In genomic region chr2:128816916-128817315, GRCm38 (mm10) we compare ENCODE assay signal across 8 mouse cellular contexts. TPM values are rescaled to one million over a fixed set of nuclear protein-coding genes. Genes with fewer than 3 reads are reported as not detected.
DNase-seq lines count a peak whose midpoint lies in the region; ATAC-seq and TF ChIP-seq lines count a peak whose summit lies in the region.

No protein-coding gene starts in this region.

- no peak for DNase-seq in heart, embryonic 10.5 days (ENCODE audit: low spot score)
- no peak for DNase-seq in heart, postnatal 36 days
- no peak for DNase-seq in MEL (ENCODE audit: low read depth, low spot score)
- no peak for DNase-seq in hindbrain, embryonic 11.5 days (ENCODE audit: low spot score)
- no peak for DNase-seq in ovary, adult 18-20 months (ENCODE audit: low spot score)
- no peak for DNase-seq in spleen, postnatal 10 days (ENCODE audit: low spot score in 2 of 2)
- no peak for DNase-seq in cerebellum, postnatal 36 days

- H3K27ac ChIP-seq in heart, embryonic 10.5 days = no peak overlapping the region
- H3K27ac ChIP-seq in MEL (ENCODE audit: control insufficient read depth, low read depth, low read length) (no peak overlapping the region), macrophage (peak overlapping the region; percentile 84)
- no peak overlapping the region for H3K27ac ChIP-seq in hindbrain, embryonic 11.5 days (ENCODE audit: low read depth, low read length)

- no peaks in the 10 kb centered on the region for H3K36me3 ChIP-seq in heart, embryonic 10.5 days
- H3K36me3 ChIP-seq in MEL (ENCODE audit: control insufficient read depth in 1 of 2, insufficient read depth in 2 of 2, low read length in 2 of 2) (peaks cover 0 to 4% of the 10 kb centered on the region in 2 experiments; a peak in 2 of 4 replicates), macrophage (ENCODE audit: inconsistent target) (no peaks in the 10 kb centered on the region)
- H3K36me3 ChIP-seq in hindbrain, embryonic 11.5 days (ENCODE audit: control insufficient read depth, insufficient read depth, low read length) = no peaks in the 10 kb centered on the region

- peak overlapping the region; percentile 8; the same call in 1 of the 2 replicates for H3K4me2 ChIP-seq in hindbrain, embryonic 11.5 days (replicated peaks; ENCODE audit: low read depth, low read length)

- H3K27me3 ChIP-seq in heart, embryonic 10.5 days (ENCODE audit: insufficient read depth, poor library complexity, severe bottlenecking) = no peaks in the 10 kb centered on the region
- no peaks in the 10 kb centered on the region; a peak in 1 of 4 replicates for H3K27me3 ChIP-seq in MEL (ENCODE audit: control insufficient read depth in 1 of 2, insufficient read depth in 2 of 2, low read length in 2 of 2)
- H3K27me3 ChIP-seq in hindbrain, embryonic 11.5 days (ENCODE audit: control insufficient read depth, insufficient read depth, low read length) = no peaks in the 10 kb centered on the region

- no peak for TF ChIP-seq CTCF in MEL (IDR thresholded peaks at IDR 0.05 in 2 of 3, conservative IDR thresholded peaks at IDR 0.05 in 1 of 3; ENCODE audit: control insufficient read depth in 1 of 3, insufficient read depth in 1 of 3, low read depth in 2 of 3, low read length in 3 of 3, poor library complexity in 1 of 3, severe bottlenecking in 1 of 3)

- intact Hi-C loops in heart, postnatal 36 days (cut with DNase I) = loop anchor here (1.0 kb wide), 1 partner anchor 119 kb away; the partner anchor contains the start of gene Mertk

- TF ChIP-seq EP300 in MEL (IDR thresholded peaks at IDR 0.05; ENCODE audit: low read depth in 1 of 2, low read length in 2 of 2) = no peak

- H3K4me1 ChIP-seq in heart, embryonic 10.5 days = peaks cover 16% of the 10 kb centered on the region
- peaks cover 2 to 9% of the 10 kb centered on the region in 2 experiments; a peak in 3 of 4 replicates for H3K4me1 ChIP-seq in MEL (ENCODE audit: control insufficient read depth in 1 of 2, insufficient read depth in 2 of 2, low read length in 2 of 2)
- no peaks in the 10 kb centered on the region; the same call in 1 of the 2 replicates for H3K4me1 ChIP-seq in hindbrain, embryonic 11.5 days (replicated peaks; ENCODE audit: control insufficient read depth, insufficient read depth, low read length)

- H3K9ac ChIP-seq in MEL (ENCODE audit: control insufficient read depth, low read depth, low read length, poor library complexity, severe bottlenecking) = peak overlapping the region; percentile 12; the same call in 1 of the 2 replicates
- H3K9ac ChIP-seq in hindbrain, embryonic 11.5 days (ENCODE audit: low read depth, low read length) = no peak overlapping the region

- H3K4me3 ChIP-seq in heart, embryonic 10.5 days = peak overlapping the region; percentile 90
- H3K4me3 ChIP-seq in MEL (ENCODE audit: control insufficient read depth in 1 of 2, insufficient read depth in 1 of 2, low read depth in 2 of 2, low read length in 2 of 2) (peak overlapping the region in 1 of 2 experiments; percentile 83; a peak in 2 of 4 replicates), macrophage (ENCODE audit: inconsistent target) (peak overlapping the region; percentile 35)
- H3K4me3 ChIP-seq in hindbrain, embryonic 11.5 days (ENCODE audit: low read depth, low read length) = peak overlapping the region; percentile 82

- no peaks in the 10 kb centered on the region for H3K9me3 ChIP-seq in heart, embryonic 10.5 days
- H3K9me3 ChIP-seq in MEL (replicated peaks; ENCODE audit: insufficient read depth, low read length) = no peaks in the 10 kb centered on the region
- no peaks in the 10 kb centered on the region for H3K9me3 ChIP-seq in hindbrain, embryonic 11.5 days (ENCODE audit: control insufficient read depth, low read length)

- H3K79me2 ChIP-seq in MEL (ENCODE audit: control insufficient read depth, insufficient read depth, low read length, poor library complexity) (peaks cover 11% of the 10 kb centered on the region), macrophage (ENCODE audit: inconsistent target) (peaks cover 29% of the 10 kb centered on the region)

- no peak for ATAC-seq in hindbrain, embryonic 11.5 days (ENCODE audit: low FRiP score)

- WGBS in heart, embryonic 10.5 days = 52% methylated on average over 6 of the region's 6 CpGs
- 54% methylated on average over 6 of the region's 6 CpGs for WGBS in hindbrain, embryonic 11.5 days
- 48% methylated on average over 6 of the region's 6 CpGs for WGBS in macrophage (ENCODE audit: missing documents)

- no peak for TF ChIP-seq RAD21 in MEL (IDR thresholded peaks at IDR 0.05; ENCODE audit: low read depth, low read length)

- no peak for TF ChIP-seq POLR2A in MEL (IDR thresholded peaks at IDR 0.05; ENCODE audit: control insufficient read depth in 1 of 2, insufficient read depth in 1 of 2, low read depth in 1 of 2, low read length in 2 of 2, poor library complexity in 1 of 2)

TF ChIP-seq in MEL, 35 proteins besides CTCF, POLR2A, EP300 and RAD21:
- TF ChIP-seq ZMIZ1 (IDR thresholded peaks at IDR 0.05; ENCODE audit: low read depth, low read length) = no peak
- no peak for TF ChIP-seq ELF1 (IDR thresholded peaks at IDR 0.05; ENCODE audit: low read depth, low read length)
- no peak for TF ChIP-seq ZNF384 (IDR thresholded peaks at IDR 0.05; ENCODE audit: low read depth, low read length)
- TF ChIP-seq MAZ (IDR thresholded peaks at IDR 0.05; ENCODE audit: low read depth, low read length) = no peak
- TF ChIP-seq RCOR1 (IDR thresholded peaks at IDR 0.05; ENCODE audit: low read depth, low read length) = no peak
- no peak for TF ChIP-seq USF2 (IDR thresholded peaks at IDR 0.05; ENCODE audit: borderline replicate concordance in 1 of 2, insufficient read depth in 1 of 2, low read depth in 1 of 2, low read length in 2 of 2)
- no peak for TF ChIP-seq POLR2AphosphoS5 (IDR thresholded peaks at IDR 0.05; ENCODE audit: borderline replicate concordance, low read depth, low read length)
- no peak for TF ChIP-seq MEF2A (IDR thresholded peaks at IDR 0.05; ENCODE audit: extremely low read depth, insufficient replicate concordance, low read depth, low read length, poor library complexity, severe bottlenecking)
- TF ChIP-seq KAT2A (conservative IDR thresholded peaks at IDR 0.05; ENCODE audit: low read depth, low read length) = no peak
- TF ChIP-seq TAL1 (IDR thresholded peaks at IDR 0.05; ENCODE audit: low read length) = no peak
- no peak for TF ChIP-seq GATA1 (IDR thresholded peaks at IDR 0.05; ENCODE audit: low read depth, low read length)
- no peak for TF ChIP-seq ZKSCAN1 (IDR thresholded peaks at IDR 0.05; ENCODE audit: low read depth, low read length)
- TF ChIP-seq SMC3 (IDR thresholded peaks at IDR 0.05; ENCODE audit: low read depth, low read length) = no peak
- no peak for TF ChIP-seq SIN3A (IDR thresholded peaks at IDR 0.05; ENCODE audit: low read length)
- TF ChIP-seq NELFE (IDR thresholded peaks at IDR 0.05; ENCODE audit: low read depth, low read length) = no peak
- no peak for TF ChIP-seq TCF12 (IDR thresholded peaks at IDR 0.05; ENCODE audit: low read depth, low read length)
- TF ChIP-seq MAX (IDR thresholded peaks at IDR 0.05; ENCODE audit: low read length) = no peak
- TF ChIP-seq MAFK (IDR thresholded peaks at IDR 0.05; ENCODE audit: borderline replicate concordance, low read depth, low read length) = no peak
- no peak for TF ChIP-seq BHLHE40 (IDR thresholded peaks at IDR 0.05; ENCODE audit: borderline replicate concordance, low read depth, low read length)
- TF ChIP-seq CHD1 (IDR thresholded peaks at IDR 0.05; ENCODE audit: low read depth, low read length) = no peak

RNA-seq across cellular contexts. Expression of gene Tmem87b, which starts 1.0 kb away (rescaled TPM):
- polyA plus RNA-seq in heart, embryonic 10.5 days (2016; fragmentation: Nextera tagmentation; extraction: Ambion mirVana) = 22.1 and 25.4 TPM in 2 replicates
- total RNA-seq in heart, postnatal 36 days (2021) = 10 to 100 TPM; 20.2 to 25.1 TPM
- total RNA-seq in MEL (2012; rRNA removed) = 3.5 and 3.9 TPM in 2 replicates
- 1 to 10 TPM in 1 of 2 experiments, not detected in 1; 4.8 TPM for polyA plus RNA-seq in MEL (2012; ENCODE audit: insufficient read depth in 1 of 2, insufficient read length in 2 of 2, low read depth in 1 of 2, low replicate concordance in 2 of 2, missing spikeins in 1 of 2)
- polyA plus RNA-seq in hindbrain, embryonic 11.5 days (2014; fragmentation: Nextera tagmentation; extraction: Ambion mirVana) = 29.9 and 33.6 TPM in 2 replicates
- total RNA-seq in macrophage (2018; cell fraction: chromatin; rRNA removed) = 100 to 1,000 TPM; 222 to 824 (median 423) TPM
- total RNA-seq in macrophage (2018; cell fraction: cytosol; rRNA removed) = 10 to 100 TPM; 15.6 to 61.3 (median 38.6) TPM
- total RNA-seq in macrophage (2018; cell fraction: nucleus; rRNA removed) = 100 to 1,000 TPM; 117 to 458 (median 228) TPM
- 32.3 to 57.1 TPM (median 34.6 TPM) in 3 replicates for polyA plus RNA-seq in macrophage (2018)

RNA-seq across cellular contexts. Expression of gene Fbln7, which starts 45.9 kb away (rescaled TPM):
- 1.5 and 1.9 TPM in 2 replicates for polyA plus RNA-seq in heart, embryonic 10.5 days (2016; fragmentation: Nextera tagmentation; extraction: Ambion mirVana)
- total RNA-seq in heart, postnatal 36 days (2021) = under 1 TPM; 0.38 to 0.39 TPM
- total RNA-seq in MEL (2012; rRNA removed) = not detected in 2 replicates
- polyA plus RNA-seq in MEL (2012; ENCODE audit: insufficient read depth in 1 of 2, insufficient read length in 2 of 2, low read depth in 1 of 2, low replicate concordance in 2 of 2, missing spikeins in 1 of 2) = not detected
- 2.1 TPM in 2 replicates for polyA plus RNA-seq in hindbrain, embryonic 11.5 days (2014; fragmentation: Nextera tagmentation; extraction: Ambion mirVana)
- under 1 TPM in 1 of 26 experiments, not detected in 25; 0.63 TPM for total RNA-seq in macrophage (2018; cell fraction: chromatin; rRNA removed)
- total RNA-seq in macrophage (2018; cell fraction: cytosol; rRNA removed) = under 1 TPM in 1 of 26 experiments, not detected in 25; 0.06 TPM
- total RNA-seq in macrophage (2018; cell fraction: nucleus; rRNA removed) = under 1 TPM in 1 of 26 experiments, not detected in 25; 0.24 TPM
- polyA plus RNA-seq in macrophage (2018) = not detected in 3 replicates
